Mouse (Mus musculus): ENCODE data around the gene Cd1d1. TPM values are rescaled to one million over a fixed set of nuclear protein-coding genes. Genes with fewer than 3 reads are reported as not detected.
"Not testable (repeated sequence)": the region's sequence is repeated elsewhere in the genome, so short reads cannot be mapped to it uniquely, and the experiment has no call there.

Gene Cd1d1
- polyA plus RNA-seq (2016; fragmentation: Nextera tagmentation; extraction: Ambion mirVana), result 71.0 and 76.1 TPM in 2 replicates

GRCm38 (mm10) chr3:86999415-86999740 is at the start of gene Cd1d1:
TSS of gene Cd1d1 (minus strand) at chr3:86999441.
- no peak for ATAC-seq (ENCODE audit: low FRiP score)

GRCm38 (mm10) chr3:87047801-87048200 is 48.6 kb upstream of the Cd1d1 start:
- Histone ChIP-seq H3K4me3 (no peak overlapping the region), H3K27me3 (no peaks in the 10 kb centered on the region), H3K27ac (no peak overlapping the region), H3K36me3 (no peaks in the 10 kb centered on the region), H3K4me2 (replicated peaks) (no peak overlapping the region), H3K9ac (no peak overlapping the region), H3K9me3 (replicated peaks) (no peaks in the 10 kb centered on the region), H3K4me1 (peaks cover 3% of the 10 kb centered on the region; the same call in 1 of the 2 replicates)
- 83% methylated on average over 5 of the region's 5 CpGs for WGBS
- no peak for ATAC-seq (ENCODE audit: low FRiP score)

More at GRCm38 (mm10) chr3:86999415-86999740, at the start of gene Cd1d1:
- peak within 1 kb of the TSS; percentile 63 for H3K9ac ChIP-seq
- no peaks in the 10 kb centered on the region for H3K4me1 ChIP-seq
- 37% methylated on average over 8 of the region's 8 CpGs for WGBS
- no peaks in the 10 kb centered on the region for H3K36me3 ChIP-seq
- H3K27ac ChIP-seq, result peak within 1 kb of the TSS; percentile 74
- no peaks in the 10 kb centered on the region for H3K9me3 ChIP-seq (replicated peaks)
- peak within 1 kb of the TSS; percentile 49 for H3K4me3 ChIP-seq
- no peaks in the 10 kb centered on the region for H3K27me3 ChIP-seq
- peak within 1 kb of the TSS; percentile 59 for H3K4me2 ChIP-seq (replicated peaks)

GRCm38 (mm10) chr3:87041733-87042132 is 42.5 kb upstream of the Cd1d1 start:
- H3K9me3 ChIP-seq (replicated peaks), result no peaks in the 10 kb centered on the region
- H3K36me3 ChIP-seq, result no peaks in the 10 kb centered on the region
- no peak overlapping the region for H3K27ac ChIP-seq
- no peak for ATAC-seq (ENCODE audit: low FRiP score)
- no peak overlapping the region for H3K4me2 ChIP-seq (replicated peaks)
- no peak overlapping the region for H3K9ac ChIP-seq
- WGBS, result 80% methylated on average over 2 of the region's 2 CpGs
- no peaks in the 10 kb centered on the region for H3K4me1 ChIP-seq
- H3K4me3 ChIP-seq, result no peak overlapping the region
- no peaks in the 10 kb centered on the region for H3K27me3 ChIP-seq

- ATAC-seq (ENCODE audit: low FRiP score), result no peak
- 86% methylated on average over 6 of the region's 6 CpGs for WGBS
Measured at GRCm38 (mm10) chr3:87038500-87038899, 39.3 kb upstream of the Cd1d1 start.

GRCm38 (mm10) chr3:87034061-87034460 is 34.8 kb upstream of the Cd1d1 start:
- H3K9ac ChIP-seq, result no peak overlapping the region
- H3K4me2 ChIP-seq (replicated peaks), result no peak overlapping the region
- no peak overlapping the region for H3K27ac ChIP-seq
- no peaks in the 10 kb centered on the region for H3K36me3 ChIP-seq
- no peaks in the 10 kb centered on the region for H3K9me3 ChIP-seq (replicated peaks)
- WGBS, result 95% methylated on average over 4 of the region's 4 CpGs
- H3K4me3 ChIP-seq, result no peak overlapping the region
- ATAC-seq (ENCODE audit: low FRiP score), result no peak
- H3K4me1 ChIP-seq, result no peaks in the 10 kb centered on the region
- H3K27me3 ChIP-seq, result no peaks in the 10 kb centered on the region

More at GRCm38 (mm10) chr3:87038500-87038899, 39.3 kb upstream of the Cd1d1 start:
- H3K36me3 ChIP-seq, result no peaks in the 10 kb centered on the region
- H3K4me3 ChIP-seq, result no peak overlapping the region
- H3K9ac ChIP-seq, result no peak overlapping the region
- no peak overlapping the region for H3K27ac ChIP-seq
- H3K4me2 ChIP-seq (replicated peaks), result no peak overlapping the region
- no peaks in the 10 kb centered on the region for H3K27me3 ChIP-seq
- no peaks in the 10 kb centered on the region for H3K9me3 ChIP-seq (replicated peaks)
- H3K4me1 ChIP-seq, result no peaks in the 10 kb centered on the region

GRCm38 (mm10) chr3:87033357-87033756 is 34.1 kb upstream of the Cd1d1 start:
- Histone ChIP-seq H3K4me2 (replicated peaks) (no peak overlapping the region), H3K9ac (no peak overlapping the region), H3K27ac (no peak overlapping the region), H3K4me3 (no peak overlapping the region), H3K36me3 (no peaks in the 10 kb centered on the region), H3K4me1 (no peaks in the 10 kb centered on the region), H3K27me3 (no peaks in the 10 kb centered on the region), H3K9me3 (replicated peaks) (no peaks in the 10 kb centered on the region)
- no peak for ATAC-seq (ENCODE audit: low FRiP score)
- 27% methylated on average over 8 of the region's 8 CpGs for WGBS

GRCm38 (mm10) chr3:87030855-87031254 is 31.6 kb upstream of the Cd1d1 start:
- Histone ChIP-seq H3K9ac (no peak overlapping the region), H3K4me3 (no peak overlapping the region), H3K27me3 (no peaks in the 10 kb centered on the region), H3K36me3 (no peaks in the 10 kb centered on the region), H3K4me2 (replicated peaks) (no peak overlapping the region), H3K27ac (no peak overlapping the region), H3K9me3 (replicated peaks) (no peaks in the 10 kb centered on the region), H3K4me1 (no peaks in the 10 kb centered on the region)
- 17% methylated on average over 6 of the region's 6 CpGs for WGBS
- ATAC-seq (ENCODE audit: low FRiP score), result no peak

GRCm38 (mm10) chr3:87017707-87018106 is 18.5 kb upstream of the Cd1d1 start:
- WGBS, result 75% methylated on average over 2 of the region's 2 CpGs
- H3K9ac ChIP-seq, result no peak overlapping the region
- no peak overlapping the region for H3K27ac ChIP-seq
- no peak for ATAC-seq (ENCODE audit: low FRiP score)
- no peaks in the 10 kb centered on the region for H3K9me3 ChIP-seq (replicated peaks)
- H3K4me2 ChIP-seq (replicated peaks), result no peak overlapping the region
- no peak overlapping the region for H3K4me3 ChIP-seq
- no peaks in the 10 kb centered on the region for H3K36me3 ChIP-seq
- H3K4me1 ChIP-seq, result no peaks in the 10 kb centered on the region
- H3K27me3 ChIP-seq, result no peaks in the 10 kb centered on the region

GRCm38 (mm10) chr3:87017001-87017400 is 17.8 kb upstream of the Cd1d1 start:
- ATAC-seq (ENCODE audit: low FRiP score), result no peak
- Histone ChIP-seq H3K36me3 (no peaks in the 10 kb centered on the region), H3K4me1 (no peaks in the 10 kb centered on the region), H3K27me3 (no peaks in the 10 kb centered on the region), H3K27ac (no peak overlapping the region), H3K9ac (no peak overlapping the region), H3K4me3 (no peak overlapping the region), H3K4me2 (replicated peaks) (no peak overlapping the region), H3K9me3 (replicated peaks) (no peaks in the 10 kb centered on the region)
- 88% methylated on average over 1 of the region's 1 CpGs for WGBS

- Histone ChIP-seq H3K4me2 (replicated peaks) (no peak overlapping the region), H3K27me3 (no peaks in the 10 kb centered on the region), H3K4me3 (no peak overlapping the region), H3K36me3 (no peaks in the 10 kb centered on the region), H3K9ac (no peak overlapping the region), H3K4me1 (no peaks in the 10 kb centered on the region), H3K27ac (no peak overlapping the region), H3K9me3 (replicated peaks) (no peaks in the 10 kb centered on the region)
- no peak for ATAC-seq (ENCODE audit: low FRiP score)
- WGBS, result 59% methylated on average over 4 of the region's 4 CpGs
Measured at GRCm38 (mm10) chr3:87015931-87016330, 16.7 kb upstream of the Cd1d1 start.

- 85% methylated on average over 3 of the region's 3 CpGs for WGBS
- not testable (repeated sequence) for H3K27ac ChIP-seq
Measured at GRCm38 (mm10) chr3:87012406-87012805, 13.2 kb upstream of the Cd1d1 start.

GRCm38 (mm10) chr3:87008281-87008680 is 9.0 kb upstream of the Cd1d1 start:
- H3K36me3 ChIP-seq; H3K4me3 ChIP-seq; H3K4me1 ChIP-seq; H3K9ac ChIP-seq; H3K27ac ChIP-seq; H3K4me2 ChIP-seq (replicated peaks); H3K27me3 ChIP-seq; H3K9me3 ChIP-seq (replicated peaks); ATAC-seq (ENCODE audit: low FRiP score): not testable (repeated sequence)
- WGBS, result 81% methylated on average over 1 of the region's 1 CpGs

More at GRCm38 (mm10) chr3:87012406-87012805, 13.2 kb upstream of the Cd1d1 start:
- not testable (repeated sequence) for H3K9ac ChIP-seq; H3K36me3 ChIP-seq; H3K4me3 ChIP-seq; H3K4me1 ChIP-seq; H3K4me2 ChIP-seq (replicated peaks); H3K27me3 ChIP-seq; ATAC-seq (ENCODE audit: low FRiP score); H3K9me3 ChIP-seq (replicated peaks)

- H3K9ac ChIP-seq, result no peak overlapping the region
- 24% methylated on average over 4 of the region's 4 CpGs for WGBS
- no peaks in the 10 kb centered on the region for H3K4me1 ChIP-seq
- H3K27me3 ChIP-seq, result no peaks in the 10 kb centered on the region
- no peak for ATAC-seq (ENCODE audit: low FRiP score)
- H3K9me3 ChIP-seq (replicated peaks), result no peaks in the 10 kb centered on the region
- no peak overlapping the region for H3K4me2 ChIP-seq (replicated peaks)
- H3K36me3 ChIP-seq, result no peaks in the 10 kb centered on the region
- H3K27ac ChIP-seq, result no peak overlapping the region
- no peak overlapping the region for H3K4me3 ChIP-seq
Measured at GRCm38 (mm10) chr3:87000676-87001075, 1.4 kb upstream of the Cd1d1 start.
